Mouse (Mus musculus): Measurements from ENCODE around the gene Nckap5l.

DNA sequence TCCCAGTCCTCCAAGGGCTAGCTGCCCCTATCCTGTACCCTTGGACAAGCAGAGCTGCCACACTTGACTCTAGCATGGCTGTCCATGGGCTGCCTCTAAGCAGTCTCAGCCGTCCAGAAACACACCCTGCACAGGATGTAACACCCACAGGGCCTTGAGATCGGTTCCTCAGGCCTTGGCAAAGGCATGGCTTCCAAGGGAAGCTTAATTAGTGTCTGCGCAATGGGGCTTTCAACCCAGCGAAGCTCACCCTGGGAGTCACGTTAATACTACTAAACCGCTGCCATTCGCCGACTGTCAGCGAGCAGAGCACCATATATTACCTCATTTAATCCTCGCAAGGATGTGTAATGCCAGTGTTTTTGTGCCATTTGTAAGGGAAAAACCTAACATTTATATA lies 26.5 kb downstream of the Nckap5l start:
- TF ChIP-seq POLR2A (IDR thresholded peaks at IDR 0.05; ENCODE audit: control insufficient read depth, low read depth, low read length) (no peak), CTCF (IDR thresholded peaks at IDR 0.05; ENCODE audit: control insufficient read depth, insufficient read depth, insufficient replicate concordance, low read depth, low read length) (no peak)
